Mouse (Mus musculus): Measurements from ENCODE around the gene Cdk8. TPM values are rescaled to one million over a fixed set of nuclear protein-coding genes. Genes with fewer than 3 reads are reported as not detected.
A peak's percentile ranks its signal among the peaks of the same experiment; 100 is the strongest.

Gene Cdk8
- polyA plus RNA-seq, 1 experiment from 2014 or later, result 20.4 TPM

GRCm38 (mm10) chr5:146329541-146329940 is 98.5 kb downstream of the Cdk8 start:
- peak overlapping the region; percentile 61; the same call in 1 of the 2 replicates for H3K27ac ChIP-seq
- no peaks in the 10 kb centered on the region for H3K27me3 ChIP-seq
- no peaks in the 10 kb centered on the region for H3K9me3 ChIP-seq (replicated peaks)
- no peak overlapping the region for H3K9ac ChIP-seq
- 70% methylated on average over 5 of the region's 5 CpGs for whole genome bisulfite sequencing (ENCODE audit: insufficient replicate concordance)
- ATAC-seq (ENCODE audit: low read depth) (no peak), DNase-seq (no peak)
- H3K36me3 ChIP-seq, result no peaks in the 10 kb centered on the region
- peaks cover 50% of the 10 kb centered on the region for H3K4me1 ChIP-seq (replicated peaks)
- no peak overlapping the region for H3K4me2 ChIP-seq
- no peak overlapping the region for H3K4me3 ChIP-seq (replicated peaks)

GRCm38 (mm10) chr5:146330031-146330764 is 99.2 kb downstream of the Cdk8 start:
- Histone ChIP-seq H3K36me3 (no peaks in the 10 kb centered on the region), H3K4me2 (peak overlapping the region; percentile 59), H3K27ac (peak overlapping the region; percentile 76), H3K9ac (peak overlapping the region; percentile 67), H3K27me3 (no peaks in the 10 kb centered on the region), H3K9me3 (replicated peaks) (no peaks in the 10 kb centered on the region), H3K4me1 (replicated peaks) (peaks cover 54% of the 10 kb centered on the region), H3K4me3 (replicated peaks) (peak overlapping the region; percentile 31)
- WGBS (ENCODE audit: insufficient replicate concordance), result 19% methylated on average over 13 of the region's 13 CpGs
- ATAC-seq (ENCODE audit: low read depth) (peak; percentile 69), DNase-seq (peak; percentile 35)

GRCm38 (mm10) chr5:146330765-146331115 is 99.7 kb downstream of the Cdk8 start:
- Histone ChIP-seq H3K27me3 (no peaks in the 10 kb centered on the region), H3K4me3 (replicated peaks) (no peak overlapping the region), H3K9me3 (replicated peaks) (no peaks in the 10 kb centered on the region), H3K4me2 (no peak overlapping the region), H3K27ac (peak overlapping the region; percentile 76), H3K9ac (peak overlapping the region; percentile 51), H3K36me3 (no peaks in the 10 kb centered on the region), H3K4me1 (replicated peaks) (peaks cover 49% of the 10 kb centered on the region)
- WGBS (ENCODE audit: insufficient replicate concordance), result 20% methylated on average over 3 of the region's 3 CpGs
- DNase-seq, result no peak
- no peak for ATAC-seq (ENCODE audit: low read depth)

- WGBS (ENCODE audit: insufficient replicate concordance), result 82% methylated on average over 11 of the region's 11 CpGs
- DNase-seq (no peak), ATAC-seq (ENCODE audit: low read depth) (no peak)
- no peaks in the 10 kb centered on the region for H3K27me3 ChIP-seq
- H3K4me2 ChIP-seq, result no peak overlapping the region
- H3K4me3 ChIP-seq (replicated peaks), result no peak overlapping the region
- H3K36me3 ChIP-seq, result no peaks in the 10 kb centered on the region
- H3K9ac ChIP-seq, result no peak overlapping the region; the same call in 1 of the 2 replicates
- no peaks in the 10 kb centered on the region for H3K9me3 ChIP-seq (replicated peaks)
- peak overlapping the region; percentile 76; the same call in 1 of the 2 replicates for H3K27ac ChIP-seq
- H3K4me1 ChIP-seq (replicated peaks), result peaks cover 45% of the 10 kb centered on the region
These were observed 100.1 kb downstream of the Cdk8 start for GRCm38 (mm10) chr5:146331131-146331530.

- H3K4me3 ChIP-seq (replicated peaks), result no peak overlapping the region
- no peak for ATAC-seq (ENCODE audit: low read depth)
- 66% methylated on average over 7 of the region's 7 CpGs for WGBS (ENCODE audit: insufficient replicate concordance)
- H3K27me3 ChIP-seq, result no peaks in the 10 kb centered on the region; the same call in 1 of the 2 replicates
- DNase-seq, result no peak
- H3K36me3 ChIP-seq, result no peaks in the 10 kb centered on the region
- H3K9me3 ChIP-seq (replicated peaks), result no peaks in the 10 kb centered on the region
- no peak overlapping the region for H3K4me2 ChIP-seq
- H3K9ac ChIP-seq, result no peak overlapping the region
- H3K4me1 ChIP-seq (replicated peaks), result peaks cover 33% of the 10 kb centered on the region
- no peak overlapping the region for H3K27ac ChIP-seq
These were observed 101.5 kb downstream of the Cdk8 start for GRCm38 (mm10) chr5:146332541-146332940.

GRCm38 (mm10) chr5:146334410-146334809 is 103.4 kb downstream of the Cdk8 start:
- Histone ChIP-seq H3K27me3 (no peaks in the 10 kb centered on the region; the same call in 1 of the 2 replicates), H3K27ac (no peak overlapping the region), H3K4me1 (replicated peaks) (peaks cover 28% of the 10 kb centered on the region), H3K4me3 (replicated peaks) (no peak overlapping the region), H3K36me3 (no peaks in the 10 kb centered on the region), H3K4me2 (no peak overlapping the region), H3K9me3 (replicated peaks) (no peaks in the 10 kb centered on the region), H3K9ac (no peak overlapping the region)
- DNase-seq (no peak), ATAC-seq (ENCODE audit: low read depth) (peak; percentile 64)
- 60% methylated on average over 1 of the region's 1 CpGs for WGBS (ENCODE audit: insufficient replicate concordance)

GRCm38 (mm10) chr5:146338064-146338463 is 107.0 kb downstream of the Cdk8 start:
- Histone ChIP-seq H3K4me2 (no peak overlapping the region), H3K9me3 (replicated peaks) (no peaks in the 10 kb centered on the region), H3K4me1 (replicated peaks) (peaks cover 20% of the 10 kb centered on the region), H3K27ac (no peak overlapping the region), H3K9ac (no peak overlapping the region), H3K4me3 (replicated peaks) (no peak overlapping the region), H3K36me3 (no peaks in the 10 kb centered on the region), H3K27me3 (no peaks in the 10 kb centered on the region; the same call in 1 of the 2 replicates)
- no peak for DNase-seq
- 59% methylated on average over 9 of the region's 9 CpGs for WGBS (ENCODE audit: insufficient replicate concordance)
- no peak for ATAC-seq (ENCODE audit: low read depth)

- H3K27me3 ChIP-seq, result no peaks in the 10 kb centered on the region; the same call in 1 of the 2 replicates
- 67% methylated on average over 4 of the region's 4 CpGs for WGBS (ENCODE audit: insufficient replicate concordance)
- ATAC-seq (ENCODE audit: low read depth) (peak; percentile 81), DNase-seq (no peak)
- H3K27ac ChIP-seq, result no peak overlapping the region; the same call in 1 of the 2 replicates
- peaks cover 11% of the 10 kb centered on the region for H3K4me1 ChIP-seq (replicated peaks)
- peak overlapping the region; percentile 43 for H3K4me2 ChIP-seq
- peak overlapping the region; percentile 14 for H3K4me3 ChIP-seq (replicated peaks)
- no peaks in the 10 kb centered on the region for H3K36me3 ChIP-seq
- H3K9ac ChIP-seq, result no peak overlapping the region
- no peaks in the 10 kb centered on the region for H3K9me3 ChIP-seq (replicated peaks)
These were observed 109.0 kb downstream of the Cdk8 start for GRCm38 (mm10) chr5:146340037-146340436.

- ATAC-seq (ENCODE audit: low read depth), result no peak
- no peak overlapping the region for H3K4me3 ChIP-seq (replicated peaks)
- no peaks in the 10 kb centered on the region for H3K9me3 ChIP-seq (replicated peaks)
- no peak overlapping the region for H3K4me2 ChIP-seq
- H3K9ac ChIP-seq, result no peak overlapping the region
- H3K27ac ChIP-seq, result no peak overlapping the region
- no peaks in the 10 kb centered on the region for H3K27me3 ChIP-seq
- WGBS (ENCODE audit: insufficient replicate concordance), result 74% methylated on average over 12 of the region's 12 CpGs
- no peaks in the 10 kb centered on the region for H3K36me3 ChIP-seq
- DNase-seq, result no peak
- peaks cover 6% of the 10 kb centered on the region for H3K4me1 ChIP-seq (replicated peaks)
These were observed 114.1 kb downstream of the Cdk8 start for GRCm38 (mm10) chr5:146344911-146345686.

GRCm38 (mm10) chr5:146347081-146347480 is 116.1 kb downstream of the Cdk8 start:
- 65% methylated on average over 6 of the region's 6 CpGs for WGBS (ENCODE audit: insufficient replicate concordance)
- Histone ChIP-seq H3K4me1 (replicated peaks) (no peaks in the 10 kb centered on the region), H3K27me3 (no peaks in the 10 kb centered on the region), H3K36me3 (no peaks in the 10 kb centered on the region), H3K9ac (no peak overlapping the region), H3K4me2 (no peak overlapping the region), H3K9me3 (replicated peaks) (no peaks in the 10 kb centered on the region), H3K27ac (no peak overlapping the region), H3K4me3 (replicated peaks) (no peak overlapping the region)
- no peak for ATAC-seq (ENCODE audit: low read depth)
- DNase-seq, result no peak

- Histone ChIP-seq H3K9me3 (replicated peaks) (no peaks in the 10 kb centered on the region), H3K27ac (no peak overlapping the region), H3K36me3 (no peaks in the 10 kb centered on the region), H3K9ac (no peak overlapping the region), H3K4me1 (replicated peaks) (no peaks in the 10 kb centered on the region), H3K27me3 (no peaks in the 10 kb centered on the region), H3K4me3 (replicated peaks) (no peak overlapping the region), H3K4me2 (no peak overlapping the region)
- ATAC-seq (ENCODE audit: low read depth) (no peak), DNase-seq (no peak)
- WGBS (ENCODE audit: insufficient replicate concordance), result 60% methylated on average over 3 of the region's 3 CpGs
These were observed 118.2 kb downstream of the Cdk8 start for GRCm38 (mm10) chr5:146349183-146349582.
